Mouse (Mus musculus): ENCODE results near the gene Nudt4. TPM values are rescaled to one million over a fixed set of nuclear protein-coding genes. Genes with fewer than 3 reads are reported as not detected.
A peak's percentile ranks its signal among the peaks of the same experiment; 100 is the strongest.

Nudt4 gene
- total and polyA plus RNA-seq, 2 experiments from 2014 or later, result 58.5 to 65.9 TPM

DNA sequence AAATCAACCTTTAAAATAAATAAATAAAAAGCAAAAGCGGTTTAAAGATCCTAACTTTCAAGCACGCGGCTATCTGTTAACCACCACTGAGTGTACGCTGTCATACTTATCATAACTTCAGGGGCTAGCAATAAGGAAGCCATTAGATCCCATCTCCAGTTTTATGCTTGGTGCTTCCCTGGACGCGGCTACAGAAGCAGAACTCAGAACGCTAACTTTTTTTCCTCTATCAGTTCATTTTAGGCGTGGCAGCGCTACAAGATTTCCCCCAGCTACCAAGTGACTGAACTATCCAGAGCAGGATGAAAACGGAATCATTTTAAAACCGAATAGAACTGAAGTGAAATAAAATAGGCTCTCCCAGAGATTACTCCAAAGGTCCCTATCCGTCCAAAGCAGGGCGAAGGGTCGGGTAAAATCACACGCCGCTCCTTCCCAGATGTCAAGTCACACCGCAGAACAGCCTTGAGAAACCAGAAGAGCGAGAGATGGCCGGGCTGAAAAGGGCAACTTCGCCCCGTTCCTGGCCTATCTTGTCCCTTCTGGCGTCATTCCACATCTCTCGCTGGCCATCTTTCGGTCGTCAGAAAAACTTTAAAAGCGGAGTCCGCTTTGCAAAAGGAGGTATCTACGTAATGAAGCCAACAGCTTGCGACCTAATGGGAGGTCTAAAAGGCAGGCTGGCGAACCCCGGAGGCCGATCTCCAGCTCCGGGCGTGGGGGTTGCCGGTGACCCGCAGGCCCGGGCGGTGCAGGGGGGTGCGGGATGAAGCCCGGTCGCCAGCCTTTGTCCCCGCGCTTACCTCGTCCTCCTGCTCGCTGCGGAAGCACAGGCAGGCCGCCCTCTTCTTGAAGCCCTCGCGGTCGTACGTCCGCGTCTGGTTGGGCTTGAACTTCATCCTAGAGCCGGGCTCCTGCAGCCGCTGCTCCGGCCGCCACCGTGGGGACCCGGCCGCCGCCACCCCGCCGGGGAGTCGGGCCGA, 796 bp downstream of the Nudt4 start:
- ATAC-seq (ENCODE audit: low FRiP score), result no peak; the same call in 1 of the 2 replicates
- no peaks in the 10 kb centered on the region for H3K9me3 ChIP-seq (ENCODE audit: low read length)
- peak overlapping the region; percentile 77 for H3K27ac ChIP-seq (ENCODE audit: low read depth, low read length)
- no peaks in the 10 kb centered on the region for H3K36me3 ChIP-seq (ENCODE audit: insufficient read depth, low read length)
- H3K27me3 ChIP-seq (ENCODE audit: insufficient read depth, low read length), result no peaks in the 10 kb centered on the region
- peaks cover 9% of the 10 kb centered on the region; the same call in 1 of the 2 replicates for H3K4me1 ChIP-seq (ENCODE audit: insufficient read depth, low read length)
- under 1% methylated on average over 65 of the region's 65 CpGs for WGBS
- DNase-seq (ENCODE audit: low spot score), result peak; percentile 72
- peak; percentile 11; the same call in 1 of the 2 replicates for TF ChIP-seq CTCF (IDR thresholded peaks at IDR 0.05)
- H3K9ac ChIP-seq (replicated peaks; ENCODE audit: low read length, poor library complexity, severe bottlenecking), result peak overlapping the region; percentile 83
- peak overlapping the region; percentile 82 for H3K4me2 ChIP-seq (ENCODE audit: low read depth, low read length, poor library complexity, severe bottlenecking)
- H3K4me3 ChIP-seq (ENCODE audit: low read depth, low read length), result peak overlapping the region; percentile 95

GRCm38 (mm10) chr10:95562395-95562794, 1.6 kb downstream of the Nudt4 start:
- DNase-seq (ENCODE audit: low spot score) (no peak), ATAC-seq (ENCODE audit: low FRiP score) (no peak)
- peak overlapping the region; percentile 95 for H3K4me3 ChIP-seq (ENCODE audit: low read depth, low read length)
- TF ChIP-seq CTCF (IDR thresholded peaks at IDR 0.05), result no peak
- H3K36me3 ChIP-seq (ENCODE audit: insufficient read depth, low read length), result no peaks in the 10 kb centered on the region
- peak overlapping the region; percentile 54; the same call in 1 of the 2 replicates for H3K9ac ChIP-seq (replicated peaks; ENCODE audit: low read length, poor library complexity, severe bottlenecking)
- H3K27me3 ChIP-seq (ENCODE audit: insufficient read depth, low read length), result no peaks in the 10 kb centered on the region
- no peaks in the 10 kb centered on the region for H3K9me3 ChIP-seq (ENCODE audit: low read length)
- H3K4me2 ChIP-seq (ENCODE audit: low read depth, low read length, poor library complexity, severe bottlenecking), result peak overlapping the region; percentile 82
- peaks cover 9% of the 10 kb centered on the region; the same call in 1 of the 2 replicates for H3K4me1 ChIP-seq (ENCODE audit: insufficient read depth, low read length)
- WGBS, result 2% methylated on average over 8 of the region's 8 CpGs
- no peak overlapping the region for H3K27ac ChIP-seq (ENCODE audit: low read depth, low read length)

GRCm38 (mm10) chr10:95561616-95562015, 2.3 kb downstream of the Nudt4 start:
- ATAC-seq (ENCODE audit: low FRiP score), result no peak
- no peak for TF ChIP-seq CTCF (IDR thresholded peaks at IDR 0.05)
- WGBS, result 43% methylated on average over 7 of the region's 7 CpGs

DNA sequence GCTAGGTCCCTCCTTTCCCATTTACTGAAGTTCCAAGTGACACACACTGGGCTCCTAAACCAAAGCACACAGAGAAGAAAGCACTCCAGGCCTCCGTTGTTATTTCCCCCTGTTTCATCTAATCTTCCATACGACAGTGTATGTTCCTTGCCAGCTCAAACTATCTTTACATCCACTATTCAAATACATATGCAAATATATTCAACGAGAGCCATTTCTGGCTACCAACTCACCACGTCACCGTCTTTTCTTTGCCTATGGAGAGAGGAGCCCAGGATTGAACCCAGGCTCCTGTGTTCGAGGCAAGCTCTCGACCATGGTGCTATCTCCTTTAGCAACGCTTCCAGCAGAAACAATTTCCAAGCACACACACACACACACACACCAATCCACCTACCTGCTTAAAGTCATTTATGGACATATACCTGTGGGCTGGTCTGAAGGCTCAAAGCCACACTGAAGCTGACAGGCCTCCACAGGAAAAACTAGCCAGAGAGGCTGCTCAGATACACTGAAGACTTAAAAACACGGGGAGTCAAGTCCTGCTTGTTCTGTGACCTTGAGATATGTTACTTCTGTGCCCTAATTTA, 3.5 kb downstream of the Nudt4 start:
- no peak for TF ChIP-seq CTCF (IDR thresholded peaks at IDR 0.05)
- no peak for ATAC-seq (ENCODE audit: low FRiP score)
- H3K9me3 ChIP-seq (ENCODE audit: low read length), result no peaks in the 10 kb centered on the region
- peaks cover 9% of the 10 kb centered on the region; the same call in 1 of the 2 replicates for H3K4me1 ChIP-seq (ENCODE audit: insufficient read depth, low read length)
- no peaks in the 10 kb centered on the region for H3K36me3 ChIP-seq (ENCODE audit: insufficient read depth, low read length)
- DNase-seq (ENCODE audit: low spot score), result no peak
- no peak overlapping the region for H3K4me3 ChIP-seq (ENCODE audit: low read depth, low read length)
- no peaks in the 10 kb centered on the region for H3K27me3 ChIP-seq (ENCODE audit: insufficient read depth, low read length)
- H3K9ac ChIP-seq (replicated peaks; ENCODE audit: low read length, poor library complexity, severe bottlenecking), result no peak overlapping the region
- 78% methylated on average over 9 of the region's 9 CpGs for WGBS
- peak overlapping the region; percentile 22; the same call in 1 of the 2 replicates for H3K4me2 ChIP-seq (ENCODE audit: low read depth, low read length, poor library complexity, severe bottlenecking)
- H3K27ac ChIP-seq (ENCODE audit: low read depth, low read length), result no peak overlapping the region

More at GRCm38 (mm10) chr10:95561616-95562015, 2.3 kb downstream of the Nudt4 start:
- Histone ChIP-seq H3K27me3 (ENCODE audit: insufficient read depth, low read length) (no peaks in the 10 kb centered on the region), H3K4me1 (ENCODE audit: insufficient read depth, low read length) (peaks cover 9% of the 10 kb centered on the region; the same call in 1 of the 2 replicates), H3K4me3 (ENCODE audit: low read depth, low read length) (peak overlapping the region; percentile 95), H3K4me2 (ENCODE audit: low read depth, low read length, poor library complexity, severe bottlenecking) (peak overlapping the region; percentile 82), H3K36me3 (ENCODE audit: insufficient read depth, low read length) (no peaks in the 10 kb centered on the region), H3K9me3 (ENCODE audit: low read length) (no peaks in the 10 kb centered on the region), H3K27ac (ENCODE audit: low read depth, low read length) (no peak overlapping the region), H3K9ac (replicated peaks; ENCODE audit: low read length, poor library complexity, severe bottlenecking) (peak overlapping the region; percentile 44; the same call in 1 of the 2 replicates)
- DNase-seq (ENCODE audit: low spot score), result no peak

DNA sequence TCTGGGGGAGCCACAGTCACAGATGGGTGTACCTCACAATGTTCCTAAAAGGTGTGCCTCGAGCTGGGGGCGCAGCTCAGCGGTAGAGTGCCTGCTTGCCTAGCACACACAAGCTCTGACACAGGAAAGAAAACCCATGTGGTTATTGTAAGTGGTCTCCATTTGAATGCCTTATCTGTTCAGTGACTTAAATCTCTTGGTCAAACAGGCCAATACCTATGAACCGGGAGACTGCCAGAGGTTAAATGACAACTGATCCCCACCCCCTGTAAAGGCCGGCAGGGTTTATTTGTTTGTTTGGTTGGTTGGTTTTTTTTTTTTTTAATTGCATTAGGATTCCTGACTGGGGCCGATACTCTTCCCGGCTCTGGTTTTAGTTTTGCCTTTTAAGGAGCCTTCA, 4.5 kb downstream of the Nudt4 start:
- 82% methylated on average over 7 of the region's 7 CpGs for WGBS
- ATAC-seq (ENCODE audit: low FRiP score) (no peak), DNase-seq (ENCODE audit: low spot score) (no peak)
- TF ChIP-seq CTCF (IDR thresholded peaks at IDR 0.05), result no peak
- Histone ChIP-seq H3K9ac (replicated peaks; ENCODE audit: low read length, poor library complexity, severe bottlenecking) (no peak overlapping the region), H3K4me2 (ENCODE audit: low read depth, low read length, poor library complexity, severe bottlenecking) (no peak overlapping the region), H3K4me1 (ENCODE audit: insufficient read depth, low read length) (peaks cover 9% of the 10 kb centered on the region; the same call in 1 of the 2 replicates), H3K27ac (ENCODE audit: low read depth, low read length) (no peak overlapping the region), H3K9me3 (ENCODE audit: low read length) (no peaks in the 10 kb centered on the region), H3K36me3 (ENCODE audit: insufficient read depth, low read length) (no peaks in the 10 kb centered on the region), H3K4me3 (ENCODE audit: low read depth, low read length) (no peak overlapping the region), H3K27me3 (ENCODE audit: insufficient read depth, low read length) (no peaks in the 10 kb centered on the region)

All from midbrain, postnatal 0 days (tissue).